Mouse (Mus musculus): ENCODE results near the gene Lmo4. TPM values are rescaled to one million over a fixed set of nuclear protein-coding genes. Genes with fewer than 3 reads are reported as not detected.

The Lmo4 gene
- polyA plus RNA-seq, 1 experiment from 2014 or later: 60.6 TPM

GRCm38 (mm10) chr3:144202574-144203258 lies 2.3 kb downstream of the Lmo4 start:
- H3K4me2 ChIP-seq (replicated peaks): peak overlapping the region; percentile 94
- H3K27me3 ChIP-seq: peaks cover 11% of the 10 kb centered on the region; the same call in 1 of the 2 replicates
- no peaks in the 10 kb centered on the region for H3K9me3 ChIP-seq
- peak overlapping the region; percentile 71 for H3K4me3 ChIP-seq (replicated peaks)
- H3K27ac ChIP-seq: peak overlapping the region; percentile 77
- H3K4me1 ChIP-seq (replicated peaks): peaks cover 58% of the 10 kb centered on the region
- H3K9ac ChIP-seq (replicated peaks): peak overlapping the region; percentile 92
- no peaks in the 10 kb centered on the region for H3K36me3 ChIP-seq
- WGBS: under 1% methylated on average over 14 of the region's 14 CpGs
- no peak for ATAC-seq

GRCm38 (mm10) chr3:144201794-144202573 lies 3.0 kb downstream of the Lmo4 start:
- peaks cover 11% of the 10 kb centered on the region; the same call in 1 of the 2 replicates for H3K27me3 ChIP-seq
- WGBS: under 1% methylated on average over 61 of the region's 64 CpGs
- ATAC-seq: peak; percentile 7; the same call in 1 of the 2 replicates

GRCm38 (mm10) chr3:144185327-144186152 lies 19.5 kb downstream of the Lmo4 start:
- Histone ChIP-seq H3K4me2 (replicated peaks) (no peak overlapping the region), H3K27me3 (no peaks in the 10 kb centered on the region), H3K27ac (no peak overlapping the region), H3K9ac (replicated peaks) (no peak overlapping the region), H3K4me1 (replicated peaks) (no peaks in the 10 kb centered on the region), H3K4me3 (replicated peaks) (no peak overlapping the region), H3K9me3 (no peaks in the 10 kb centered on the region), H3K36me3 (peaks cover 29% of the 10 kb centered on the region)
- ATAC-seq: no peak
- 81% methylated on average over 13 of the region's 13 CpGs for WGBS

More at GRCm38 (mm10) chr3:144201794-144202573, 3.0 kb downstream of the Lmo4 start:
- Histone ChIP-seq H3K4me1 (replicated peaks) (peaks cover 66% of the 10 kb centered on the region), H3K4me2 (replicated peaks) (peak overlapping the region; percentile 94), H3K4me3 (replicated peaks) (peak overlapping the region; percentile 71), H3K9ac (replicated peaks) (peak overlapping the region; percentile 92), H3K27ac (peak overlapping the region; percentile 77), H3K9me3 (no peaks in the 10 kb centered on the region), H3K36me3 (no peaks in the 10 kb centered on the region)

GRCm38 (mm10) chr3:144184918-144185317 lies 20.1 kb downstream of the Lmo4 start:
- 84% methylated on average over 4 of the region's 4 CpGs for WGBS
- no peaks in the 10 kb centered on the region for H3K27me3 ChIP-seq

GRCm38 (mm10) chr3:144182229-144182628 lies 22.8 kb downstream of the Lmo4 start:
- Histone ChIP-seq H3K4me1 (replicated peaks) (no peaks in the 10 kb centered on the region), H3K27ac (no peak overlapping the region), H3K36me3 (peaks cover under 1% of the 10 kb centered on the region; the same call in 1 of the 2 replicates), H3K4me3 (replicated peaks) (no peak overlapping the region), H3K9ac (replicated peaks) (no peak overlapping the region), H3K9me3 (no peaks in the 10 kb centered on the region), H3K27me3 (no peaks in the 10 kb centered on the region), H3K4me2 (replicated peaks) (no peak overlapping the region)
- 74% methylated on average over 6 of the region's 6 CpGs for WGBS
- ATAC-seq: no peak

More at GRCm38 (mm10) chr3:144184918-144185317, 20.1 kb downstream of the Lmo4 start:
- no peak for ATAC-seq
- Histone ChIP-seq H3K4me2 (replicated peaks) (no peak overlapping the region), H3K9ac (replicated peaks) (no peak overlapping the region), H3K4me1 (replicated peaks) (no peaks in the 10 kb centered on the region), H3K9me3 (no peaks in the 10 kb centered on the region), H3K4me3 (replicated peaks) (no peak overlapping the region), H3K27ac (no peak overlapping the region), H3K36me3 (peaks cover 23% of the 10 kb centered on the region)

- ATAC-seq: no peak
- Histone ChIP-seq H3K4me3 (replicated peaks) (no peak overlapping the region), H3K27ac (no peak overlapping the region), H3K4me2 (replicated peaks) (no peak overlapping the region), H3K36me3 (no peaks in the 10 kb centered on the region), H3K27me3 (no peaks in the 10 kb centered on the region), H3K9me3 (no peaks in the 10 kb centered on the region), H3K9ac (replicated peaks) (no peak overlapping the region), H3K4me1 (replicated peaks) (no peaks in the 10 kb centered on the region)
- 54% methylated on average over 3 of the region's 3 CpGs for WGBS
These were observed 26.1 kb downstream of the Lmo4 start for GRCm38 (mm10) chr3:144178937-144179336.

- peak; percentile 53; the same call in 1 of the 2 replicates for ATAC-seq
- Histone ChIP-seq H3K4me2 (replicated peaks) (no peak overlapping the region), H3K27ac (no peak overlapping the region), H3K9ac (replicated peaks) (no peak overlapping the region), H3K36me3 (no peaks in the 10 kb centered on the region), H3K4me3 (replicated peaks) (no peak overlapping the region), H3K4me1 (replicated peaks) (no peaks in the 10 kb centered on the region), H3K27me3 (no peaks in the 10 kb centered on the region), H3K9me3 (no peaks in the 10 kb centered on the region)
- 65% methylated on average over 7 of the region's 7 CpGs for WGBS
These were observed 31.0 kb downstream of the Lmo4 start for GRCm38 (mm10) chr3:144173866-144174588.

GRCm38 (mm10) chr3:144173138-144173537 lies 31.9 kb downstream of the Lmo4 start:
- no peak for ATAC-seq
- H3K27me3 ChIP-seq: no peaks in the 10 kb centered on the region
- no peaks in the 10 kb centered on the region for H3K4me1 ChIP-seq (replicated peaks)
- H3K9me3 ChIP-seq: no peaks in the 10 kb centered on the region
- 92% methylated on average over 11 of the region's 11 CpGs for WGBS
- H3K27ac ChIP-seq: no peak overlapping the region
- no peak overlapping the region for H3K4me3 ChIP-seq (replicated peaks)
- no peak overlapping the region for H3K4me2 ChIP-seq (replicated peaks)
- no peak overlapping the region for H3K9ac ChIP-seq (replicated peaks)
- H3K36me3 ChIP-seq: no peaks in the 10 kb centered on the region

GRCm38 (mm10) chr3:144171749-144172148 lies 33.3 kb downstream of the Lmo4 start:
- H3K27me3 ChIP-seq: no peaks in the 10 kb centered on the region
- no peaks in the 10 kb centered on the region for H3K9me3 ChIP-seq
- WGBS: 84% methylated on average over 2 of the region's 2 CpGs
- no peak for ATAC-seq
- H3K9ac ChIP-seq (replicated peaks): no peak overlapping the region
- no peaks in the 10 kb centered on the region for H3K36me3 ChIP-seq
- H3K27ac ChIP-seq: no peak overlapping the region
- H3K4me3 ChIP-seq (replicated peaks): no peak overlapping the region
- no peaks in the 10 kb centered on the region for H3K4me1 ChIP-seq (replicated peaks)
- H3K4me2 ChIP-seq (replicated peaks): no peak overlapping the region

GRCm38 (mm10) chr3:144170539-144170938 lies 34.5 kb downstream of the Lmo4 start:
- Histone ChIP-seq H3K9ac (replicated peaks) (no peak overlapping the region), H3K9me3 (no peaks in the 10 kb centered on the region), H3K4me3 (replicated peaks) (no peak overlapping the region), H3K4me2 (replicated peaks) (no peak overlapping the region), H3K27me3 (no peaks in the 10 kb centered on the region), H3K27ac (no peak overlapping the region), H3K4me1 (replicated peaks) (no peaks in the 10 kb centered on the region), H3K36me3 (no peaks in the 10 kb centered on the region)
- 77% methylated on average over 2 of the region's 2 CpGs for WGBS
- ATAC-seq: no peak

GRCm38 (mm10) chr3:144166439-144167155 lies 38.4 kb downstream of the Lmo4 start:
- H3K27ac ChIP-seq: no peak overlapping the region
- H3K4me3 ChIP-seq (replicated peaks): no peak overlapping the region
- H3K9me3 ChIP-seq: no peaks in the 10 kb centered on the region
- H3K27me3 ChIP-seq: no peaks in the 10 kb centered on the region
- ATAC-seq: no peak
- H3K4me1 ChIP-seq (replicated peaks): no peaks in the 10 kb centered on the region
- 95% methylated on average over 8 of the region's 8 CpGs for WGBS
- no peaks in the 10 kb centered on the region for H3K36me3 ChIP-seq
- no peak overlapping the region for H3K4me2 ChIP-seq (replicated peaks)
- no peak overlapping the region for H3K9ac ChIP-seq (replicated peaks)

Measured in midbrain, embryonic 13.5 days (tissue).